Mouse (Mus musculus): ENCODE measurements at regions not wholly inside any gene's neighbourhood (a gene's known extent, or its start where the extent isn't known, plus 50 kb on each side); places are given as distances from the start of the nearest gene placed in this dataset.

GRCm38 (mm10) chr13:83733231-83733990, 229.6 kb downstream of the Mef2c start:
- Histone ChIP-seq H3K27ac (ENCODE audit: insufficient read depth, low read length) (no peak overlapping the region), H3K36me3 (ENCODE audit: control insufficient read depth, insufficient read depth, low read length, poor library complexity, severe bottlenecking) (no peaks in the 10 kb centered on the region), H3K4me1 (ENCODE audit: control insufficient read depth, insufficient read depth, low read length) (peaks cover 2% of the 10 kb centered on the region), H3K9ac (ENCODE audit: low read depth, poor library complexity, severe bottlenecking) (no peak overlapping the region), H3K9me3 (replicated peaks; ENCODE audit: control insufficient read depth, insufficient read depth, low read length, poor library complexity, severe bottlenecking) (no peaks in the 10 kb centered on the region), H3K4me3 (ENCODE audit: low read depth, low read length) (no peak overlapping the region), H3K27me3 (ENCODE audit: control insufficient read depth, insufficient read depth, low read length, poor library complexity, severe bottlenecking) (peaks cover 8% of the 10 kb centered on the region)
- TF ChIP-seq POLR2A (IDR thresholded peaks at IDR 0.05; ENCODE audit: insufficient read depth, low read length) = no peak
- no peak for TF ChIP-seq EP300 (IDR thresholded peaks at IDR 0.05; ENCODE audit: insufficient read depth, low read depth, low read length)
- TF ChIP-seq CTCF (IDR thresholded peaks at IDR 0.05; ENCODE audit: low read depth, low read length) = no peak

- TF ChIP-seq CTCF (IDR thresholded peaks at IDR 0.05; ENCODE audit: low read depth, low read length) (no peak), EP300 (IDR thresholded peaks at IDR 0.05; ENCODE audit: insufficient read depth, low read depth, low read length) (no peak), POLR2A (IDR thresholded peaks at IDR 0.05; ENCODE audit: insufficient read depth, low read length) (no peak)
- Histone ChIP-seq H3K4me3 (ENCODE audit: low read depth, low read length) (no peak overlapping the region), H3K36me3 (ENCODE audit: control insufficient read depth, insufficient read depth, low read length, poor library complexity, severe bottlenecking) (no peaks in the 10 kb centered on the region), H3K27me3 (ENCODE audit: control insufficient read depth, insufficient read depth, low read length, poor library complexity, severe bottlenecking) (peaks cover 6% of the 10 kb centered on the region), H3K27ac (ENCODE audit: insufficient read depth, low read length) (no peak overlapping the region), H3K9ac (ENCODE audit: low read depth, poor library complexity, severe bottlenecking) (no peak overlapping the region), H3K4me1 (ENCODE audit: control insufficient read depth, insufficient read depth, low read length) (peaks cover 2% of the 10 kb centered on the region), H3K9me3 (replicated peaks; ENCODE audit: control insufficient read depth, insufficient read depth, low read length, poor library complexity, severe bottlenecking) (no peaks in the 10 kb centered on the region)
Measured at GRCm38 (mm10) chr13:83733991-83734610, 230.3 kb downstream of the Mef2c start.

GRCm38 (mm10) chr13:83734656-83735055, 230.8 kb downstream of the Mef2c start:
- TF ChIP-seq CTCF (IDR thresholded peaks at IDR 0.05; ENCODE audit: low read depth, low read length) (no peak), POLR2A (IDR thresholded peaks at IDR 0.05; ENCODE audit: insufficient read depth, low read length) (no peak), EP300 (IDR thresholded peaks at IDR 0.05; ENCODE audit: insufficient read depth, low read depth, low read length) (no peak)
- Histone ChIP-seq H3K4me3 (ENCODE audit: low read depth, low read length) (no peak overlapping the region), H3K4me1 (ENCODE audit: control insufficient read depth, insufficient read depth, low read length) (peaks cover 2% of the 10 kb centered on the region), H3K27ac (ENCODE audit: insufficient read depth, low read length) (no peak overlapping the region), H3K9me3 (replicated peaks; ENCODE audit: control insufficient read depth, insufficient read depth, low read length, poor library complexity, severe bottlenecking) (no peaks in the 10 kb centered on the region), H3K9ac (ENCODE audit: low read depth, poor library complexity, severe bottlenecking) (no peak overlapping the region), H3K27me3 (ENCODE audit: control insufficient read depth, insufficient read depth, low read length, poor library complexity, severe bottlenecking) (peaks cover 6% of the 10 kb centered on the region), H3K36me3 (ENCODE audit: control insufficient read depth, insufficient read depth, low read length, poor library complexity, severe bottlenecking) (no peaks in the 10 kb centered on the region)

GRCm38 (mm10) chr13:83735101-83735500, 231.3 kb downstream of the Mef2c start:
- H3K27ac ChIP-seq (ENCODE audit: insufficient read depth, low read length) = no peak overlapping the region
- no peak for TF ChIP-seq EP300 (IDR thresholded peaks at IDR 0.05; ENCODE audit: insufficient read depth, low read depth, low read length)
- TF ChIP-seq CTCF (IDR thresholded peaks at IDR 0.05; ENCODE audit: low read depth, low read length) = no peak
- TF ChIP-seq POLR2A (IDR thresholded peaks at IDR 0.05; ENCODE audit: insufficient read depth, low read length) = no peak
- no peak overlapping the region for H3K9ac ChIP-seq (ENCODE audit: low read depth, poor library complexity, severe bottlenecking)
- H3K27me3 ChIP-seq (ENCODE audit: control insufficient read depth, insufficient read depth, low read length, poor library complexity, severe bottlenecking) = peaks cover 6% of the 10 kb centered on the region
- no peaks in the 10 kb centered on the region for H3K36me3 ChIP-seq (ENCODE audit: control insufficient read depth, insufficient read depth, low read length, poor library complexity, severe bottlenecking)
- H3K4me3 ChIP-seq (ENCODE audit: low read depth, low read length) = no peak overlapping the region
- H3K4me1 ChIP-seq (ENCODE audit: control insufficient read depth, insufficient read depth, low read length) = peaks cover 2% of the 10 kb centered on the region
- no peaks in the 10 kb centered on the region for H3K9me3 ChIP-seq (replicated peaks; ENCODE audit: control insufficient read depth, insufficient read depth, low read length, poor library complexity, severe bottlenecking)

GRCm38 (mm10) chr13:83735631-83736475, 232.0 kb downstream of the Mef2c start:
- Histone ChIP-seq H3K27me3 (ENCODE audit: control insufficient read depth, insufficient read depth, low read length, poor library complexity, severe bottlenecking) (peaks cover 6% of the 10 kb centered on the region), H3K4me3 (ENCODE audit: low read depth, low read length) (no peak overlapping the region), H3K9ac (ENCODE audit: low read depth, poor library complexity, severe bottlenecking) (no peak overlapping the region), H3K9me3 (replicated peaks; ENCODE audit: control insufficient read depth, insufficient read depth, low read length, poor library complexity, severe bottlenecking) (no peaks in the 10 kb centered on the region), H3K27ac (ENCODE audit: insufficient read depth, low read length) (no peak overlapping the region), H3K36me3 (ENCODE audit: control insufficient read depth, insufficient read depth, low read length, poor library complexity, severe bottlenecking) (no peaks in the 10 kb centered on the region), H3K4me1 (ENCODE audit: control insufficient read depth, insufficient read depth, low read length) (peaks cover 2% of the 10 kb centered on the region)
- TF ChIP-seq POLR2A (IDR thresholded peaks at IDR 0.05; ENCODE audit: insufficient read depth, low read length) = no peak
- no peak for TF ChIP-seq EP300 (IDR thresholded peaks at IDR 0.05; ENCODE audit: insufficient read depth, low read depth, low read length)
- TF ChIP-seq CTCF (IDR thresholded peaks at IDR 0.05; ENCODE audit: low read depth, low read length) = no peak

All from ES-Bruce4 (cell line).